Mouse (Mus musculus) heart, adult 11 months (tissue): ENCODE results near the gene Gm44805.
A peak's percentile ranks its signal among the peaks of the same experiment; 100 is the strongest.

Experiments
- DNase-seq: peaks from one replicate; pipeline ENCODE4 v3.0.0; 2022

Gene Gm44805

GRCm38 (mm10) chr7:19681202-19681694 is at the start of gene Gm44805, which contains the start of gene Apoc4:
Gene Gm44805, minus strand, starts transcription at chr7:19681423.
Gene Apoc4, minus strand, starts transcription at chr7:19681479.
- no peak for DNase-seq

GRCm38 (mm10) chr7:19726541-19726940 is 45.3 kb upstream of the Gm44805 start:
- DNase-seq: no peak

GRCm38 (mm10) chr7:19724167-19724566 is 42.9 kb upstream of the Gm44805 start:
- DNase-seq: no peak

- peak; percentile 99 for DNase-seq
Observed at GRCm38 (mm10) chr7:19722754-19723195, 41.6 kb upstream of the Gm44805 start.

- peak; percentile 92 for DNase-seq
Observed at GRCm38 (mm10) chr7:19719200-19719599, 38.0 kb upstream of the Gm44805 start.

- no peak for DNase-seq
Observed at GRCm38 (mm10) chr7:19718297-19718952, 37.2 kb upstream of the Gm44805 start.

- no peak for DNase-seq
Observed at GRCm38 (mm10) chr7:19717346-19717745, 36.1 kb upstream of the Gm44805 start.

- peak; percentile 93 for DNase-seq
Observed at GRCm38 (mm10) chr7:19716822-19717221, 35.6 kb upstream of the Gm44805 start.

- no peak for DNase-seq
Observed at GRCm38 (mm10) chr7:19716055-19716682, 34.9 kb upstream of the Gm44805 start.

- peak; percentile 100 for DNase-seq
Observed at GRCm38 (mm10) chr7:19715239-19716054, 34.2 kb upstream of the Gm44805 start, which contains the start of gene Tomm40. Gene Tomm40, minus strand, starts transcription at chr7:19715438.

GRCm38 (mm10) chr7:19714836-19715235 is 33.6 kb upstream of the Gm44805 start:
- no peak for DNase-seq

- DNase-seq: peak; percentile 93
Observed at GRCm38 (mm10) chr7:19713598-19713997, 32.4 kb upstream of the Gm44805 start.

- DNase-seq: no peak
Observed at GRCm38 (mm10) chr7:19713196-19713595, 32.0 kb upstream of the Gm44805 start.

- DNase-seq: no peak
Observed at GRCm38 (mm10) chr7:19712414-19712813, 31.2 kb upstream of the Gm44805 start.

- DNase-seq: peak; percentile 92
Observed at GRCm38 (mm10) chr7:19710650-19711049, 29.4 kb upstream of the Gm44805 start.

GRCm38 (mm10) chr7:19705271-19705670 is 24.0 kb upstream of the Gm44805 start:
- no peak for DNase-seq

- DNase-seq: no peak
Observed at GRCm38 (mm10) chr7:19704475-19704874, 23.3 kb upstream of the Gm44805 start.

- DNase-seq: peak; percentile 93
Observed at GRCm38 (mm10) chr7:19702859-19703555, 21.8 kb upstream of the Gm44805 start.

- peak; percentile 98 for DNase-seq
Observed at GRCm38 (mm10) chr7:19701069-19701761, 20.0 kb upstream of the Gm44805 start.

GRCm38 (mm10) chr7:19700299-19701068 is 19.3 kb upstream of the Gm44805 start:
- DNase-seq: peak; percentile 94

- DNase-seq: no peak
Observed at GRCm38 (mm10) chr7:19699827-19700148, 18.6 kb upstream of the Gm44805 start.
